Mouse (Mus musculus): ENCODE data around the gene Sec14l1.

Gene Sec14l1

GRCm38 (mm10) chr11:117156725-117157124 is 41.8 kb downstream of the Sec14l1 start:
- peak in 1 of 2 experiments; percentile 67 for DNase-seq

GRCm38 (mm10) chr11:117158343-117158742 is 43.4 kb downstream of the Sec14l1 start:
- no peak for DNase-seq

GRCm38 (mm10) chr11:117159257-117159945 is 44.4 kb downstream of the Sec14l1 start:
- DNase-seq: no peak

- no peak for DNase-seq
Measured at GRCm38 (mm10) chr11:117159946-117160307, 45.0 kb downstream of the Sec14l1 start.

- no peak for DNase-seq
Measured at GRCm38 (mm10) chr11:117160791-117161190, 45.8 kb downstream of the Sec14l1 start.

GRCm38 (mm10) chr11:117161574-117161973 is 46.6 kb downstream of the Sec14l1 start:
- peak in 1 of 2 experiments; percentile 27 for DNase-seq

- DNase-seq: no peak
Measured at GRCm38 (mm10) chr11:117163098-117163497, 48.1 kb downstream of the Sec14l1 start.

GRCm38 (mm10) chr11:117163771-117164170 is 48.8 kb downstream of the Sec14l1 start:
- DNase-seq: no peak

GRCm38 (mm10) chr11:117168278-117169087 is 53.5 kb downstream of the Sec14l1 start:
- DNase-seq: peak in 1 of 2 experiments; percentile 53

- DNase-seq: no peak
Measured at GRCm38 (mm10) chr11:117169088-117169635, 54.2 kb downstream of the Sec14l1 start.

- DNase-seq: no peak
Measured at GRCm38 (mm10) chr11:117169801-117170565, 55.0 kb downstream of the Sec14l1 start.

GRCm38 (mm10) chr11:117174098-117174892 is 59.3 kb downstream of the Sec14l1 start:
- DNase-seq: peak in 1 of 2 experiments; percentile 38

GRCm38 (mm10) chr11:117174924-117175323 is 60.0 kb downstream of the Sec14l1 start:
- DNase-seq: peak in 1 of 2 experiments; percentile 61

GRCm38 (mm10) chr11:117175472-117175871 is 60.5 kb downstream of the Sec14l1 start:
- no peak for DNase-seq

GRCm38 (mm10) chr11:117176304-117176703 is 61.3 kb downstream of the Sec14l1 start:
- peak; percentile 40 to 70 for DNase-seq

GRCm38 (mm10) chr11:117176900-117177299 is 61.9 kb downstream of the Sec14l1 start:
- no peak for DNase-seq

GRCm38 (mm10) chr11:117177303-117177979 is 62.5 kb downstream of the Sec14l1 start:
- DNase-seq: peak; percentile 92 to 98

GRCm38 (mm10) chr11:117179902-117180301 is 64.9 kb downstream of the Sec14l1 start:
- DNase-seq: no peak

- no peak for DNase-seq
Measured at GRCm38 (mm10) chr11:117182808-117183207, 67.8 kb downstream of the Sec14l1 start.

GRCm38 (mm10) chr11:117183299-117183698 is 68.3 kb downstream of the Sec14l1 start:
- DNase-seq: no peak

GRCm38 (mm10) chr11:117183841-117184240 is 68.9 kb downstream of the Sec14l1 start:
- DNase-seq: no peak
